ENCODE assay signal across 8 mouse cellular contexts in genomic region chr12:17176041-17176756, GRCm38 (mm10). TPM values are rescaled to one million over a fixed set of nuclear protein-coding genes. Genes with fewer than 3 reads are reported as not detected.
DNase-seq lines count a peak whose midpoint lies in the region; ATAC-seq and TF ChIP-seq lines count a peak whose summit lies in the region.

No protein-coding gene starts in this region.

- TF ChIP-seq POLR2A in testis, adult 2 months (IDR thresholded peaks at IDR 0.05; ENCODE audit: control insufficient read depth, low read depth, low read length), result no peak

- H3K36me3 ChIP-seq in testis, adult 2 months (ENCODE audit: control insufficient read depth, insufficient read depth, low read length), result no peaks in the 10 kb centered on the region
- H3K36me3 ChIP-seq in liver, embryonic 14.5 days (replicated peaks; ENCODE audit: control insufficient read depth, insufficient read depth, low read depth), result no peaks in the 10 kb centered on the region
- no peaks in the 10 kb centered on the region for H3K36me3 ChIP-seq in neural tube, embryonic 13.5 days

- no peaks in the 10 kb centered on the region for H3K27me3 ChIP-seq in testis, adult 2 months (ENCODE audit: control insufficient read depth, insufficient read depth, low read length)
- H3K27me3 ChIP-seq in liver, embryonic 14.5 days (ENCODE audit: control insufficient read depth, insufficient read depth, low read length), result peaks cover 25% of the 10 kb centered on the region
- H3K27me3 ChIP-seq in neural tube, embryonic 13.5 days, result peaks cover 31% of the 10 kb centered on the region

- WGBS in liver, embryonic 14.5 days (ENCODE audit: insufficient replicate concordance), result 2% methylated on average over 52 of the region's 54 CpGs
- WGBS in neural tube, embryonic 13.5 days, result 1% methylated on average over 54 of the region's 54 CpGs

- H3K27ac ChIP-seq in testis, adult 2 months (ENCODE audit: control insufficient read depth, insufficient read depth, low read depth, low read length), result no peak overlapping the region
- H3K27ac ChIP-seq in liver, embryonic 14.5 days, result no peak overlapping the region
- peak overlapping the region; percentile 61; the same call in 1 of the 2 replicates for H3K27ac ChIP-seq in neural tube, embryonic 13.5 days (replicated peaks)

- no peaks in the 10 kb centered on the region for H3K9me3 ChIP-seq in liver, embryonic 14.5 days (ENCODE audit: control insufficient read depth, low read length)
- no peaks in the 10 kb centered on the region for H3K9me3 ChIP-seq in neural tube, embryonic 13.5 days

- intact Hi-C loops in heart, postnatal 14 days (cut with DNase I), result loop anchor here (10.0 kb wide), 1 partner anchor 141 kb away; no protein-coding TSS in a partner anchor

- peak overlapping the region; percentile 3; the same call in 1 of the 2 replicates for H3K4me3 ChIP-seq in testis, adult 2 months (ENCODE audit: control insufficient read depth, low read depth, low read length)
- no peak overlapping the region for H3K4me3 ChIP-seq in liver, embryonic 14.5 days (ENCODE audit: insufficient read depth in 1 of 2, low read depth in 2 of 2, low read length in 2 of 2)
- H3K4me3 ChIP-seq in neural tube, embryonic 13.5 days, result peak overlapping the region; percentile 52

- DNase-seq in testis, postnatal 14 days (ENCODE audit: low spot score), result no peak
- peak; percentile 60 for DNase-seq in embryo, embryonic 11.5 days (ENCODE audit: low read depth, low spot score)
- peak; percentile 6 to 17 for DNase-seq in heart, postnatal 14 days
- peak; percentile 6 to 50 for DNase-seq in kidney, postnatal 36 days
- no peak for DNase-seq in liver, embryonic 14.5 days (ENCODE audit: low read depth in 3 of 3, low spot score in 3 of 3)

- TF ChIP-seq CTCF in testis, adult 2 months (IDR thresholded peaks at IDR 0.05; ENCODE audit: control insufficient read depth, insufficient read depth, insufficient replicate concordance, low read depth, low read length), result no peak
- TF ChIP-seq CTCF in liver, embryonic 14.5 days (IDR thresholded peaks at IDR 0.05; ENCODE audit: low read depth), result 0 out of 2 replicates have a peak, but pooled peaks have one; percentile 8

- ATAC-seq in liver, embryonic 14.5 days (ENCODE audit: insufficient read depth), result no peak
- peak; percentile 91 for ATAC-seq in neural tube, embryonic 13.5 days (ENCODE audit: low read depth)
- ATAC-seq in erythroid progenitor cell, adult 5-6 weeks (replicated peaks; ENCODE audit: low FRiP score, poor library complexity, severe bottlenecking), result no peak

- peaks cover 4% of the 10 kb centered on the region for H3K4me1 ChIP-seq in testis, adult 2 months (ENCODE audit: control insufficient read depth, insufficient read depth, low read length)
- H3K4me1 ChIP-seq in liver, embryonic 14.5 days (replicated peaks; ENCODE audit: control insufficient read depth in 2 of 2, insufficient read depth in 2 of 2, low read length in 1 of 2), result no peaks in the 10 kb centered on the region
- peaks cover 22% of the 10 kb centered on the region for H3K4me1 ChIP-seq in neural tube, embryonic 13.5 days (replicated peaks)

- peak overlapping the region; percentile 41 for H3K4me2 ChIP-seq in liver, embryonic 14.5 days (ENCODE audit: low read depth)
- peak overlapping the region; percentile 89 for H3K4me2 ChIP-seq in neural tube, embryonic 13.5 days

- no peak overlapping the region for H3K9ac ChIP-seq in liver, embryonic 14.5 days (replicated peaks)
- H3K9ac ChIP-seq in neural tube, embryonic 13.5 days, result peak overlapping the region; percentile 78

- TF ChIP-seq EP300 in liver, embryonic 14.5 days (IDR thresholded peaks at IDR 0.05; ENCODE audit: low read depth), result no peak

RNA-seq across cellular contexts. Expression of gene Kcnf1, which starts 0.5 kb away (rescaled TPM):
- polyA plus RNA-seq in testis, adult 2 months (2012; rRNA removed), result 0.59 and 0.78 TPM in 2 replicates
- total RNA-seq in heart, postnatal 14 days (2021), result under 1 TPM in 1 of 2 experiments, not detected in 1; 0.05 TPM
- 0.22 and 0.35 TPM in 2 replicates for polyA plus RNA-seq in liver, embryonic 14.5 days (2012; rRNA removed)
- polyA plus RNA-seq in liver, embryonic 14.5 days (2014; fragmentation: Nextera tagmentation; extraction: Ambion mirVana), result 0.18 and 0.24 TPM in 2 replicates
- polyA plus RNA-seq in neural tube, embryonic 13.5 days (2015; fragmentation: Nextera tagmentation; extraction: Ambion mirVana), result 1.4 and 1.8 TPM in 2 replicates
- total RNA-seq in erythroid progenitor cell, adult 5-6 weeks (2015; ENCODE audit: low replicate concordance), result not detected in 2 replicates
- total RNA-seq in erythroid progenitor cell, adult 5-6 weeks (2017; ENCODE audit: low replicate concordance), result not detected in 2 replicates

Comparison
In these comparisons a context has a peak if more than half of its experiments do, and no peak if none do; other contexts are left out.
1. H3K4me3 ChIP-seq: peak in testis, adult 2 months (single experiment) and neural tube, embryonic 13.5 days (single experiment); none in liver, embryonic 14.5 days (0 of 2).
2. DNase-seq: peak in embryo, embryonic 11.5 days (single experiment), heart, postnatal 14 days (2 of 2) and kidney, postnatal 36 days (2 of 2); none in testis, postnatal 14 days (single experiment) and liver, embryonic 14.5 days (0 of 3).